Mouse (Mus musculus) hindbrain, embryonic 15.5 days (tissue): ENCODE results near the gene Rit1. TPM values are rescaled to one million over a fixed set of nuclear protein-coding genes. Genes with fewer than 3 reads are reported as not detected.
"Not testable (repeated sequence)": the region's sequence is repeated elsewhere in the genome, so short reads cannot be mapped to it uniquely, and the experiment has no call there.

Experiments used
- ATAC-seq: fragments of 200-750 bp; cut with Nextera tagmentation; 2 replicates; pipeline ENCODE4 v1.8.0; 2017; ENCODE audit warnings: low read depth, moderate number of reproducible peaks, moderate TSS enrichment; ENCODE audit not compliant: low FRiP score
- H3K27ac ChIP-seq: fragments of 300-500 bp; sonication (generic); replicated peaks from 2 replicates; pipeline ENCODE4 v1.5.1; 2015; ENCODE audit warnings: mild to moderate bottlenecking, inconsistent platforms
- H3K27me3 ChIP-seq: fragments of 300-500 bp; sonication (generic); 2 replicates; pipeline ENCODE4 v1.6.1; 2015; ENCODE audit warnings: control low read depth, inconsistent platforms
- H3K36me3 ChIP-seq: fragments of 300-500 bp; sonication (generic); 2 replicates; pipeline ENCODE4 v1.6.1; 2015; ENCODE audit warnings: control low read depth, inconsistent platforms
- H3K4me1 ChIP-seq: fragments of 300-500 bp; sonication (generic); replicated peaks from 2 replicates; pipeline ENCODE4 v1.6.1; 2015; ENCODE audit warnings: control low read depth, inconsistent platforms
- H3K4me2 ChIP-seq: fragments of 300-500 bp; sonication (generic); 2 replicates; pipeline ENCODE4 v1.6.1; 2015; ENCODE audit warnings: moderate library complexity, mild to moderate bottlenecking, inconsistent platforms
- H3K4me3 ChIP-seq: fragments of 300-500 bp; sonication (generic); 2 replicates; pipeline ENCODE4 v1.5.1; 2015; ENCODE audit warnings: mild to moderate bottlenecking, inconsistent platforms
- H3K9ac ChIP-seq: fragments of 300-500 bp; sonication (generic); 2 replicates; pipeline ENCODE4 v1.6.1; 2015; ENCODE audit warnings: inconsistent platforms
- H3K9me3 ChIP-seq: fragments of 300-500 bp; sonication (generic); 2 replicates; pipeline ENCODE4 v1.6.1; 2016; ENCODE audit warnings: control low read depth, inconsistent platforms
- WGBS: fragments of 180-500 bp; shearing (Covaris S2); methylation state at CpG from one replicate; pipeline ENCODE4 v1.1.7; 2015; 5-methylcytosine and 5-hydroxymethylcytosine counted together
- polyA plus RNA-seq: library from polyadenylated mRNA; unstranded; fragments of >200 nt; fragmentation: Nextera tagmentation; extraction: Ambion mirVana; gene quantifications from 2 replicates; pipeline ENCODE4 v1.2.1, GENCODE M21; 2015

Gene Rit1
- polyA plus RNA-seq, 1 experiment from 2014 or later, result 64.4 TPM

GRCm38 (mm10) chr3:88746139-88746870 is 29.7 kb downstream of the Rit1 start:
- no peak for ATAC-seq
- H3K4me2 ChIP-seq, result no peak overlapping the region

DNA sequence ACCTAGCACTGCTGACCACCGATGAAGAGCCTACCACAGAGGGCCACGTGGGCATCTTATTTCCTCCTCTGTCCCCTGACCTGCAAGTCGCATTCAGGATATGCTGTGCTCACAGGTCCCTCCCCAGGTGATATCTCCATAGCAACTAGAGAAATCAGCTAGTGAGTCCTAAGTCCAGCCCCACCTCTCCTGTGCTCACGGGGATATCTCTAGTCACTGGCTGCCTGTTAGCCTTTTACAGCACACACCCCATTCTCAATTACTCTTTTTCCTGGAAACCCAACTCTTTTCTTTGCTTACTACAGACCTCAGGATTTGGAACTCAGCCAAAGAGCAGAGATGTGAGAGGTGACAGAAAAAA is 30.2 kb downstream of the Rit1 start:
- Histone ChIP-seq H3K36me3 (peaks cover 68% of the 10 kb centered on the region), H3K4me3 (no peak overlapping the region), H3K27ac (no peak overlapping the region), H3K4me2 (no peak overlapping the region), H3K9me3 (0 out of 2 replicates have a peak, but pooled peaks cover 4% of the 10 kb centered on the region), H3K4me1 (no peaks in the 10 kb centered on the region), H3K27me3 (no peaks in the 10 kb centered on the region), H3K9ac (no peak overlapping the region)
- 91% methylated on average over 4 of the region's 4 CpGs for WGBS
- no peak for ATAC-seq

More at GRCm38 (mm10) chr3:88746139-88746870, 29.7 kb downstream of the Rit1 start:
- Histone ChIP-seq H3K36me3 (peaks cover 68% of the 10 kb centered on the region), H3K4me3 (no peak overlapping the region), H3K27me3 (no peaks in the 10 kb centered on the region), H3K27ac (no peak overlapping the region), H3K4me1 (no peaks in the 10 kb centered on the region), H3K9me3 (0 out of 2 replicates have a peak, but pooled peaks cover 4% of the 10 kb centered on the region), H3K9ac (no peak overlapping the region)
- 93% methylated on average over 14 of the region's 15 CpGs for WGBS

DNA sequence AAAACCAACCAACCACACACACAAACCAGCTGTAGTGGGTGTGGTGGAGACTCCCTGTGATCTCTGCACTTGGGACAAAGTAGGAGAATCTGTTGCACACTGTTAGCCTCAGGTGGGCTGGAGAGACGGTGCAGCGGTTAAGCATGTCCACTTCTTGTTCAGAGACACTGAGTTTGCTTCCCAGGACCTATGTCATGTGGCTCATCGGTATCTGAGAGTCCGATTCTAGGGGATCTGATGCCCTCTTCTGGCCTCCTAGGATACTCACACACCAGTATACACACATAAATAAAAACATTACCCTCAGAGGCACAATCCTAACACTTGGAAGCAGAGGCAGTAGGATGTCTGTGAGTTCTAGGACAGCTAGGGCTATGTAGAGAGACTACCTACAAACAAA is 37.6 kb downstream of the Rit1 start:
- Histone ChIP-seq H3K4me2 (no peak overlapping the region), H3K4me1 (peaks cover 50% of the 10 kb centered on the region), H3K27me3 (no peaks in the 10 kb centered on the region), H3K36me3 (peaks cover 64% of the 10 kb centered on the region), H3K9ac (no peak overlapping the region), H3K9me3 (no peaks in the 10 kb centered on the region), H3K27ac (no peak overlapping the region), H3K4me3 (no peak overlapping the region)
- no peak for ATAC-seq
- WGBS, result 75% methylated on average over 4 of the region's 4 CpGs

DNA sequence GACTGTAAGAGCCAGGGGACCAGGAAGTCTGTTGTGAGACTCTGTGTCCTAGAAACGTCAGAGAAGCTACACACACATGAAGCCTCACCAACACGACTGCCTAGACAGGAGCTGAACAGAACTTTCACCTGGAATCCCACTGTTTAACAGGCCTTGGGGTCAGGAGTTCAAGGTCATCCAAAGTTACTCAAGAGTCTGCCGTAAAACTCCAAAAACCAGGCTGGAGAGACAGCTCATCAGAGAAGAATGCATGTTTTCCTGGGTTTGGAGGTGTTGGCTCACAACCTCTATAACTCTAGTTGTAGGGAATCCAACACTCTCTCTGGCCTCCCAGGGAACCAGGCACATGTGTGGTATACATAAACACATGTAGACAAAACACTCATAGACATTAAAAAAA is 38.9 kb downstream of the Rit1 start:
- Histone ChIP-seq H3K36me3 (peaks cover 69% of the 10 kb centered on the region), H3K9me3 (no peaks in the 10 kb centered on the region), H3K4me2 (no peak overlapping the region), H3K4me1 (peaks cover 53% of the 10 kb centered on the region), H3K27ac (peak overlapping the region; percentile 85), H3K4me3 (no peak overlapping the region), H3K27me3 (no peaks in the 10 kb centered on the region), H3K9ac (no peak overlapping the region)
- WGBS, result 66% methylated on average over 3 of the region's 3 CpGs
- ATAC-seq, result no peak

DNA sequence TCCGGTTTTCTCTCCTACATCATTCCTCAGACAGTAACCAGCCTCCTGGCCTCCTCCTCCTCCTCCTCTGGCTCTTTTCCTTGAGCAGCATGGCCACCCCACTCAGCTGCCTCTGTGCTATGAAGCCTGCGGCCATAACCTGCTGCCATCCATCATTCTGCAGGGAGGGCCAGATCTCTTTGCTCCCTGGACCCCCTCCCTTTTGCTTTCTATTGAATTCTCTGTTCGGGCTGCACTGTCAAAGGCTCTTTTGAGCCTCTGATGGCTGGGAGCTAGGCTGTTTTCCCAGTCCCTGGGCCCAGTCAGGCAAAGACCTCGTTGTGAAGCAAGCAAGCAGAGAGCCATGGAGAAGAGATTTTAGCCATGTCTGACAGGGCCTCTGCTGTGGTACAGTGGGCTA is 39.6 kb downstream of the Rit1 start:
- peaks cover 68% of the 10 kb centered on the region for H3K36me3 ChIP-seq
- peak overlapping the region; percentile 85 for H3K27ac ChIP-seq
- no peak overlapping the region for H3K4me2 ChIP-seq
- H3K4me1 ChIP-seq, result peaks cover 53% of the 10 kb centered on the region
- WGBS, result 16% methylated on average over 4 of the region's 4 CpGs
- no peak overlapping the region for H3K9ac ChIP-seq
- H3K9me3 ChIP-seq, result no peaks in the 10 kb centered on the region
- peak; percentile 63 for ATAC-seq
- no peak overlapping the region for H3K4me3 ChIP-seq
- H3K27me3 ChIP-seq, result no peaks in the 10 kb centered on the region

GRCm38 (mm10) chr3:88758045-88758500 is 41.4 kb downstream of the Rit1 start:
- peak overlapping the region; percentile 30 for H3K4me2 ChIP-seq
- peak overlapping the region; percentile 26; the same call in 1 of the 2 replicates for H3K9ac ChIP-seq
- H3K27ac ChIP-seq, result peak overlapping the region; percentile 85
- peaks cover 63% of the 10 kb centered on the region for H3K36me3 ChIP-seq
- H3K9me3 ChIP-seq, result no peaks in the 10 kb centered on the region
- ATAC-seq, result peak; percentile 89
- H3K27me3 ChIP-seq, result no peaks in the 10 kb centered on the region
- no peak overlapping the region for H3K4me3 ChIP-seq
- H3K4me1 ChIP-seq, result peaks cover 61% of the 10 kb centered on the region
- 3% methylated on average over 5 of the region's 5 CpGs for WGBS

DNA sequence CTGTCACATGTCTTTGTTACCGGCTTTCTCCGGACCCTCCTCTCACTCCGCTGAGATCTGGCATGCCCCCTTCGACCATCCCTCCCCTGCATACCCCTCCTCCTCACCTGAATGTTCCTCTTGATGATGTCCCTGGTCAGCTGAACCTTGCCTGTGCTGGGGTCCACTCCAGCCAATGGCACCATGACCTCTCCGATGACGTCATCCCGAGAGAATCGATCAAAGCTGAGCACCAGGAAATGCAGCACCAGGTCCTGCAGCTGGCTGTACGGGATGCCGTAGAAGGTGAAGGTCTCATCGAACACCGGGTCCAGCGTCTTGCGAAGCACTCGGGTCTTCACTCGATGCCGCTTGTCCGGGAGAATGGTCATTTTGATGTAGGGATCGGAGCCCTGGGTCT is 45.0 kb downstream of the Rit1 start:
- H3K9me3 ChIP-seq, result no peaks in the 10 kb centered on the region
- no peak overlapping the region for H3K4me2 ChIP-seq
- H3K4me3 ChIP-seq, result no peak overlapping the region
- H3K36me3 ChIP-seq, result peaks cover 52% of the 10 kb centered on the region
- peaks cover 38% of the 10 kb centered on the region for H3K4me1 ChIP-seq
- 94% methylated on average over 19 of the region's 19 CpGs for WGBS
- H3K9ac ChIP-seq, result no peak overlapping the region
- H3K27ac ChIP-seq, result no peak overlapping the region
- H3K27me3 ChIP-seq, result no peaks in the 10 kb centered on the region
- no peak for ATAC-seq

GRCm38 (mm10) chr3:88762401-88762831 is 45.8 kb downstream of the Rit1 start:
- Histone ChIP-seq H3K27me3 (no peaks in the 10 kb centered on the region), H3K27ac (peak overlapping the region; percentile 58), H3K4me2 (no peak overlapping the region), H3K4me3 (no peak overlapping the region), H3K9me3 (no peaks in the 10 kb centered on the region), H3K9ac (no peak overlapping the region), H3K36me3 (peaks cover 46% of the 10 kb centered on the region), H3K4me1 (peaks cover 33% of the 10 kb centered on the region)
- ATAC-seq, result no peak
- WGBS, result 32% methylated on average over 6 of the region's 6 CpGs

GRCm38 (mm10) chr3:88771189-88771940 is 54.7 kb downstream of the Rit1 start:
- not testable (repeated sequence) for H3K36me3 ChIP-seq, H3K9me3 ChIP-seq, H3K27me3 ChIP-seq, H3K4me1 ChIP-seq
- peak overlapping the region; percentile 54 for H3K4me3 ChIP-seq
- H3K4me2 ChIP-seq, result peak overlapping the region; percentile 50
- under 1% methylated on average over 22 of the region's 28 CpGs for WGBS
- peak overlapping the region; percentile 62 for H3K9ac ChIP-seq
- ATAC-seq, result peak; percentile 83
- H3K27ac ChIP-seq, result peak overlapping the region; percentile 93

DNA sequence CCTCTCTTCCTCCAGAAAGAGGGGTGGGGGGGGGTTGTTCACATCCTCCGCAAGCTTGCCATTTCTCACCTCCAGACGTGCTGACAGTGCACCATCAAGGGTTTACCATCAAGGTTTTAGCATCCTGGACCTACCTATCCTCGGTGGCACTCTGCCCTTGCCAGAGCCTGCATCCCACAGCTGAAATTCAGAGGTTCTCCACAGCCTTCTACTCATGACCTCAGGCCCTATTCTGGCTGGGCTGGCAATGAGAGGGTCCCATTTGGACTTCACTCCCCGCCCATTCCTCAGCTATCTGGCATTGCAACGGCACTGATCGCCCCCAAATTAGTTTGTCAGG is 55.3 kb downstream of the Rit1 start:
- not testable (repeated sequence) for H3K36me3 ChIP-seq, H3K4me1 ChIP-seq, H3K27me3 ChIP-seq, H3K9me3 ChIP-seq
- Histone ChIP-seq H3K4me2 (peak overlapping the region; percentile 50), H3K9ac (peak overlapping the region; percentile 62), H3K4me3 (peak overlapping the region; percentile 54), H3K27ac (peak overlapping the region; percentile 93)
- 0% methylated on average over 3 of the region's 6 CpGs for WGBS
- peak; percentile 32 for ATAC-seq

DNA sequence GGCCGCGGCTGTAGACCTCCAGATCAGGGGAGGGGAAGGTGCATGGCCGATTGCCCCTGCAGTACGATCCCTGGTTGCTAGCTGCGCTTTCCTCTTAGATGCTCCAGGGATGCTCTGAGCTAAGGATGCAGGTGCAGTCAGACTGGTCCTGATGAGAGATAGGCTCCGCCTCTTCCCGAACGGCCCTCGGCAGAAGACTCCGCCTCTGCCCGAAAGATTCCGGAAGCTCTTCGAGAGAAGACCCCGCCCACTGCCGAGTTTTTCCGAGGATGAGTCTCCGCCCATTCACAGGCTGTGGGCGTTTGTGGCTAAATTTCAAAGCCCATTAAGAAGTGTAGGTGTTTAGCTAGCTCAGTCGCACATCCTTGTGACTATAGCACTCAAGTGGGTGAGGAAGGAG is 55.8 kb downstream of the Rit1 start:
- not testable (repeated sequence) for H3K4me1 ChIP-seq, H3K9me3 ChIP-seq, H3K9ac ChIP-seq, H3K36me3 ChIP-seq, H3K27me3 ChIP-seq
- Histone ChIP-seq H3K4me2 (peak overlapping the region; percentile 50), H3K4me3 (peak overlapping the region; percentile 54), H3K27ac (0 out of 2 replicates have a peak overlapping the region, but pooled peaks have one; percentile 64)
- peak; percentile 86 for ATAC-seq
- under 1% methylated on average over 19 of the region's 19 CpGs for WGBS

DNA sequence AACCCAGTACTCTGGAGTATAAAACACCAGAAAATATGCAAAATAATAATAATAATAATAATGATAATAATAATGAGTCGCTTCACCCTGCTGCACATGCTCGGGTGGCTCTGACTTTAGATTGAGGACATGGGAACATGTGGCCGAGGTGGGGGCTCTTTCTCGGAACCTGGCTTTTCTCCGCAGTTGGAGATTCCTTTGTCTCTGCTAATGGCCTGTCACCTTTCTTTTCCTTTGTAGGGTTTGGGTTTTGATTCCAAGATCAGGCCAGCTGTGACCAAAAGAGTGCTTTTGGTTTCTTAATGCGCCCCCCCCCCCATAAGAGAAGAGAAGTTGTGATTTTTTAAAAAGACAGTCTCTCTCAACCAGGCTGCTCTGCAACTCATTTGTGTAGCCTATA is 56.5 kb downstream of the Rit1 start:
- H3K4me2 ChIP-seq, H3K27ac ChIP-seq, ATAC-seq, H3K4me3 ChIP-seq, H3K9ac ChIP-seq, H3K36me3 ChIP-seq, H3K9me3 ChIP-seq, H3K27me3 ChIP-seq, H3K4me1 ChIP-seq: not testable (repeated sequence)
- WGBS, result 85% methylated on average over 6 of the region's 6 CpGs
